Mouse (Mus musculus): ENCODE data around the gene Cwc25. TPM values are rescaled to one million over a fixed set of nuclear protein-coding genes. Genes with fewer than 3 reads are reported as not detected.

Cwc25 gene
- total and polyA plus RNA-seq, 3 experiments, result 20.8 to 27.4 (median 23.2) TPM

- no peaks in the 10 kb centered on the region for H3K36me3 ChIP-seq (replicated peaks)
- no peak for DNase-seq (ENCODE audit: low spot score)
- H3K4me1 ChIP-seq (ENCODE audit: insufficient read depth, low read depth, low read length), result peaks cover 48% of the 10 kb centered on the region
- peaks cover 15% of the 10 kb centered on the region for H3K9me3 ChIP-seq (replicated peaks)
- no peak for ATAC-seq (ENCODE audit: extremely low read depth, insufficient number of reproducible peaks, low FRiP score, poor library complexity, severe bottlenecking)
- H3K27me3 ChIP-seq (ENCODE audit: insufficient read depth, low read length), result peaks cover 77% of the 10 kb centered on the region
- TF ChIP-seq GATA1 (IDR thresholded peaks at IDR 0.05; ENCODE audit: borderline replicate concordance, low read length) (no peak), GATA2 (IDR thresholded peaks at IDR 0.05; ENCODE audit: borderline replicate concordance, low read depth, low read length) (no peak), CTCF (IDR thresholded peaks at IDR 0.05; ENCODE audit: low read depth, low read length) (no peak), POLR2AphosphoS5 (IDR thresholded peaks at IDR 0.05; ENCODE audit: insufficient replicate concordance, low read depth, low read length) (no peak), TAL1 (conservative IDR thresholded peaks at IDR 0.05; ENCODE audit: low read depth, low read length) (no peak)
- H3K4me3 ChIP-seq (ENCODE audit: low read depth, low read length), result peak overlapping the region; percentile 70; the same call in 1 of the 2 replicates
These were observed 68.3 kb downstream of the Cwc25 start for GRCm38 (mm10) chr11:97697891-97698529.

GRCm38 (mm10) chr11:97697199-97697890, 69.0 kb downstream of the Cwc25 start:
- no peak for DNase-seq (ENCODE audit: low spot score)
- Histone ChIP-seq H3K4me3 (ENCODE audit: low read depth, low read length) (no peak overlapping the region), H3K9me3 (replicated peaks) (peaks cover 15% of the 10 kb centered on the region), H3K36me3 (replicated peaks) (peaks cover 5% of the 10 kb centered on the region), H3K4me1 (ENCODE audit: insufficient read depth, low read depth, low read length) (peaks cover 46% of the 10 kb centered on the region), H3K27me3 (ENCODE audit: insufficient read depth, low read length) (peaks cover 84% of the 10 kb centered on the region)
- no peak for ATAC-seq (ENCODE audit: extremely low read depth, insufficient number of reproducible peaks, low FRiP score, poor library complexity, severe bottlenecking)
- TF ChIP-seq POLR2AphosphoS5 (IDR thresholded peaks at IDR 0.05; ENCODE audit: insufficient replicate concordance, low read depth, low read length), result no peak
- TF ChIP-seq GATA2 (IDR thresholded peaks at IDR 0.05; ENCODE audit: borderline replicate concordance, low read depth, low read length), result no peak
- TF ChIP-seq CTCF (IDR thresholded peaks at IDR 0.05; ENCODE audit: low read depth, low read length), result no peak
- no peak for TF ChIP-seq GATA1 (IDR thresholded peaks at IDR 0.05; ENCODE audit: borderline replicate concordance, low read length)
- TF ChIP-seq TAL1 (conservative IDR thresholded peaks at IDR 0.05; ENCODE audit: low read depth, low read length), result no peak

GRCm38 (mm10) chr11:97696669-97697068, 69.7 kb downstream of the Cwc25 start:
- peaks cover 39% of the 10 kb centered on the region for H3K4me1 ChIP-seq (ENCODE audit: insufficient read depth, low read depth, low read length)

GRCm38 (mm10) chr11:97695712-97696401, 70.5 kb downstream of the Cwc25 start:
- Histone ChIP-seq H3K36me3 (replicated peaks) (peaks cover 12% of the 10 kb centered on the region), H3K27me3 (ENCODE audit: insufficient read depth, low read length) (peaks cover 86% of the 10 kb centered on the region), H3K4me3 (ENCODE audit: low read depth, low read length) (no peak overlapping the region), H3K4me1 (ENCODE audit: insufficient read depth, low read depth, low read length) (peaks cover 34% of the 10 kb centered on the region), H3K9me3 (replicated peaks) (peaks cover 12% of the 10 kb centered on the region)
- ATAC-seq (ENCODE audit: extremely low read depth, insufficient number of reproducible peaks, low FRiP score, poor library complexity, severe bottlenecking) (no peak), DNase-seq (ENCODE audit: low spot score) (no peak)
- TF ChIP-seq GATA2 (IDR thresholded peaks at IDR 0.05; ENCODE audit: borderline replicate concordance, low read depth, low read length) (no peak), TAL1 (conservative IDR thresholded peaks at IDR 0.05; ENCODE audit: low read depth, low read length) (no peak), GATA1 (IDR thresholded peaks at IDR 0.05; ENCODE audit: borderline replicate concordance, low read length) (no peak), POLR2AphosphoS5 (IDR thresholded peaks at IDR 0.05; ENCODE audit: insufficient replicate concordance, low read depth, low read length) (no peak), CTCF (IDR thresholded peaks at IDR 0.05; ENCODE audit: low read depth, low read length) (no peak)

More at GRCm38 (mm10) chr11:97696669-97697068, 69.7 kb downstream of the Cwc25 start:
- Histone ChIP-seq H3K4me3 (ENCODE audit: low read depth, low read length) (no peak overlapping the region), H3K27me3 (ENCODE audit: insufficient read depth, low read length) (peaks cover 89% of the 10 kb centered on the region), H3K36me3 (replicated peaks) (peaks cover 6% of the 10 kb centered on the region), H3K9me3 (replicated peaks) (peaks cover 15% of the 10 kb centered on the region)
- TF ChIP-seq POLR2AphosphoS5 (IDR thresholded peaks at IDR 0.05; ENCODE audit: insufficient replicate concordance, low read depth, low read length) (no peak), GATA1 (IDR thresholded peaks at IDR 0.05; ENCODE audit: borderline replicate concordance, low read length) (no peak), TAL1 (conservative IDR thresholded peaks at IDR 0.05; ENCODE audit: low read depth, low read length) (no peak), GATA2 (IDR thresholded peaks at IDR 0.05; ENCODE audit: borderline replicate concordance, low read depth, low read length) (no peak), CTCF (IDR thresholded peaks at IDR 0.05; ENCODE audit: low read depth, low read length) (no peak)
- no peak for DNase-seq (ENCODE audit: low spot score)
- ATAC-seq (ENCODE audit: extremely low read depth, insufficient number of reproducible peaks, low FRiP score, poor library complexity, severe bottlenecking), result no peak

Other genes with a start within 250 kb of the Cwc25 start
- gene Srcin1, start 190.4 kb downstream of the Cwc25 start, total RNA-seq (2014; fragmentation: Nextera tagmentation), result 0.15 TPM in 2 replicates
- gene Srcin1, start 190.4 kb downstream of the Cwc25 start, total RNA-seq (2017), result 0.29 and 0.49 TPM in 2 replicates
- 0.21 and 0.25 TPM in 2 replicates for gene Srcin1, start 190.4 kb downstream of the Cwc25 start, polyA plus RNA-seq (2012)
- gene Epop, start 136.9 kb downstream of the Cwc25 start, total RNA-seq (2014; fragmentation: Nextera tagmentation), result 2.6 and 4.5 TPM in 2 replicates
- 2.7 and 3.9 TPM in 2 replicates for gene Epop, start 136.9 kb downstream of the Cwc25 start, total RNA-seq (2017)
- 60.9 and 77.7 TPM in 2 replicates for gene Epop, start 136.9 kb downstream of the Cwc25 start, polyA plus RNA-seq (2012)
- gene Mllt6, start 103.1 kb downstream of the Cwc25 start, total RNA-seq (2014; fragmentation: Nextera tagmentation), result 16.5 and 18.7 TPM in 2 replicates
- 10.9 and 11.2 TPM in 2 replicates for gene Mllt6, start 103.1 kb downstream of the Cwc25 start, total RNA-seq (2017)
- gene Mllt6, start 103.1 kb downstream of the Cwc25 start, polyA plus RNA-seq (2012), result 38.3 and 42.6 TPM in 2 replicates
- 14.7 and 19.1 TPM in 2 replicates for gene Cisd3, start 80.7 kb downstream of the Cwc25 start, total RNA-seq (2014; fragmentation: Nextera tagmentation)
- gene Cisd3, start 80.7 kb downstream of the Cwc25 start, total RNA-seq (2017), result 8.8 and 14.9 TPM in 2 replicates
- 0.69 and 2.6 TPM in 2 replicates for gene Cisd3, start 80.7 kb downstream of the Cwc25 start, polyA plus RNA-seq (2012)
- 5.4 and 7.2 TPM in 2 replicates for gene Pcgf2, start 66.1 kb downstream of the Cwc25 start, total RNA-seq (2014; fragmentation: Nextera tagmentation)
- 0.41 TPM in 1 of 2 replicates, not detected in the other for gene Pcgf2, start 66.1 kb downstream of the Cwc25 start, total RNA-seq (2017)
- 18.5 and 21.1 TPM in 2 replicates for gene Pcgf2, start 66.1 kb downstream of the Cwc25 start, polyA plus RNA-seq (2012)
- 49.9 and 78.3 TPM in 2 replicates for gene Psmb3, start 63.2 kb downstream of the Cwc25 start, total RNA-seq (2014; fragmentation: Nextera tagmentation)
- gene Psmb3, start 63.2 kb downstream of the Cwc25 start, total RNA-seq (2017), result 191 and 258 TPM in 2 replicates
- 23.7 and 93.4 TPM in 2 replicates for gene Psmb3, start 63.2 kb downstream of the Cwc25 start, polyA plus RNA-seq (2012)
- gene Pip4k2b, start 21.9 kb downstream of the Cwc25 start, total RNA-seq (2014; fragmentation: Nextera tagmentation), result 19.6 and 23.2 TPM in 2 replicates
- 14.5 and 16.7 TPM in 2 replicates for gene Pip4k2b, start 21.9 kb downstream of the Cwc25 start, total RNA-seq (2017)
- 22.0 and 25.6 TPM in 2 replicates for gene Pip4k2b, start 21.9 kb downstream of the Cwc25 start, polyA plus RNA-seq (2012)
- gene 1700001P01Rik, start 9.4 kb upstream of the Cwc25 start, total RNA-seq (2014; fragmentation: Nextera tagmentation), result not detected in 2 replicates
- 0.23 and 0.33 TPM in 2 replicates for gene 1700001P01Rik, start 9.4 kb upstream of the Cwc25 start, total RNA-seq (2017)
- gene 1700001P01Rik, start 9.4 kb upstream of the Cwc25 start, polyA plus RNA-seq (2012), result 0.09 TPM in 1 of 2 replicates, not detected in the other
- gene Rpl23, start 15.9 kb upstream of the Cwc25 start, total RNA-seq (2014; fragmentation: Nextera tagmentation), result 580 and 589 TPM in 2 replicates
- gene Rpl23, start 15.9 kb upstream of the Cwc25 start, total RNA-seq (2017), result 1,583 and 1,694 TPM in 2 replicates
- gene Rpl23, start 15.9 kb upstream of the Cwc25 start, polyA plus RNA-seq (2012), result 255 and 258 TPM in 2 replicates
- 31.0 and 37.1 TPM in 2 replicates for gene Lasp1, start 32.4 kb upstream of the Cwc25 start, total RNA-seq (2014; fragmentation: Nextera tagmentation)
- gene Lasp1, start 32.4 kb upstream of the Cwc25 start, total RNA-seq (2017), result 53.4 and 122 TPM in 2 replicates
- gene Lasp1, start 32.4 kb upstream of the Cwc25 start, polyA plus RNA-seq (2012), result 49.6 and 71.7 TPM in 2 replicates
- not detected in 2 replicates for gene B230217C12Rik, start 74.2 kb upstream of the Cwc25 start, total RNA-seq (2014; fragmentation: Nextera tagmentation)
- gene B230217C12Rik, start 74.2 kb upstream of the Cwc25 start, total RNA-seq (2017), result 0.16 TPM in 1 of 2 replicates, not detected in the other
- gene B230217C12Rik, start 74.2 kb upstream of the Cwc25 start, polyA plus RNA-seq (2012), result not detected in 2 replicates
- gene Fbxo47, start 117.6 kb upstream of the Cwc25 start, total RNA-seq (2014; fragmentation: Nextera tagmentation), result 0.58 and 1.9 TPM in 2 replicates
- 0.55 and 0.70 TPM in 2 replicates for gene Fbxo47, start 117.6 kb upstream of the Cwc25 start, total RNA-seq (2017)
- gene Fbxo47, start 117.6 kb upstream of the Cwc25 start, polyA plus RNA-seq (2012), result not detected in 2 replicates
- gene Plxdc1, start 219.9 kb upstream of the Cwc25 start, total RNA-seq (2014; fragmentation: Nextera tagmentation), result not detected in 2 replicates
- 0.06 and 0.11 TPM in 2 replicates for gene Plxdc1, start 219.9 kb upstream of the Cwc25 start, total RNA-seq (2017)
- gene Plxdc1, start 219.9 kb upstream of the Cwc25 start, polyA plus RNA-seq (2012), result 0.03 TPM in 2 replicates
- not detected in 2 replicates for gene Arl5c, start 229.6 kb upstream of the Cwc25 start, total RNA-seq (2014; fragmentation: Nextera tagmentation)
- gene Arl5c, start 229.6 kb upstream of the Cwc25 start, total RNA-seq (2017), result 0.44 TPM in 1 of 2 replicates, not detected in the other
- not detected in 2 replicates for gene Arl5c, start 229.6 kb upstream of the Cwc25 start, polyA plus RNA-seq (2012)